Mouse (Mus musculus) midbrain, embryonic 14.5 days (tissue): Measurements from ENCODE around the gene Dtymk. TPM values are rescaled to one million over a fixed set of nuclear protein-coding genes. Genes with fewer than 3 reads are reported as not detected.

Source experiments
- ATAC-seq: fragments of 200-750 bp; cut with Nextera tagmentation; 2 replicates; pipeline ENCODE4 v1.8.0; 2017; ENCODE audit warnings: moderate number of reproducible peaks, moderate library complexity; ENCODE audit not compliant: low FRiP score, low TSS enrichment
- DNase-seq: peaks from one replicate; pipeline ENCODE4 v3.0.0-alpha.2; 2015
- H3K27ac ChIP-seq: fragments of 300-500 bp; sonication (generic); replicated peaks from 2 replicates; pipeline ENCODE4 v1.5.1; 2014; ENCODE audit warnings: mild to moderate bottlenecking, low read depth, low read length, moderate library complexity
- H3K27me3 ChIP-seq: fragments of 300-500 bp; sonication (generic); 2 replicates; pipeline ENCODE4 v1.6.1; 2014; ENCODE audit warnings: low read length, control low read depth, mixed read lengths; ENCODE audit not compliant: control insufficient read depth, insufficient read depth
- H3K36me3 ChIP-seq: fragments of 300-500 bp; sonication (generic); 2 replicates; pipeline ENCODE4 v1.6.1; 2014; ENCODE audit warnings: low read length, control low read depth; ENCODE audit not compliant: control insufficient read depth, insufficient read depth
- H3K4me1 ChIP-seq: fragments of 300-500 bp; sonication (generic); 2 replicates; pipeline ENCODE4 v1.6.1; 2014; ENCODE audit warnings: mild to moderate bottlenecking, antibody characterized with exemption, low read length, control low read depth; ENCODE audit not compliant: control insufficient read depth, insufficient read depth
- H3K4me2 ChIP-seq: fragments of 300-500 bp; sonication (generic); 2 replicates; pipeline ENCODE4 v1.6.1; 2014; ENCODE audit warnings: mild to moderate bottlenecking, low read length, moderate library complexity
- H3K4me3 ChIP-seq: fragments of 300-500 bp; sonication (generic); replicated peaks from 2 replicates; pipeline ENCODE4 v1.5.1; 2014; ENCODE audit warnings: low read depth, low read length
- H3K9ac ChIP-seq: fragments of 300-500 bp; sonication (generic); replicated peaks from 2 replicates; pipeline ENCODE4 v1.6.1; 2014; ENCODE audit warnings: mild to moderate bottlenecking, low read length, moderate library complexity
- H3K9me3 ChIP-seq: fragments of 300-500 bp; sonication (generic); 2 replicates; pipeline ENCODE4 v1.6.1; 2016; ENCODE audit warnings: low read length, control low read depth, mixed read lengths; ENCODE audit not compliant: control insufficient read depth
- WGBS: fragments of 180-500 bp; shearing (Covaris S2); extraction: QIAGEN DNeasy Blood & Tissue Kit; methylation state at CpG from one replicate; pipeline ENCODE4 v1.1.7; 2014; 5-methylcytosine and 5-hydroxymethylcytosine counted together
- polyA plus RNA-seq: library from polyadenylated mRNA; unstranded; fragments of >200 nt; fragmentation: Nextera tagmentation; extraction: Ambion mirVana; gene quantifications from 2 replicates; pipeline ENCODE4 v1.2.1, GENCODE M21; 2014

Dtymk gene
- polyA plus RNA-seq, 1 experiment from 2014 or later, result 144 TPM

DNA sequence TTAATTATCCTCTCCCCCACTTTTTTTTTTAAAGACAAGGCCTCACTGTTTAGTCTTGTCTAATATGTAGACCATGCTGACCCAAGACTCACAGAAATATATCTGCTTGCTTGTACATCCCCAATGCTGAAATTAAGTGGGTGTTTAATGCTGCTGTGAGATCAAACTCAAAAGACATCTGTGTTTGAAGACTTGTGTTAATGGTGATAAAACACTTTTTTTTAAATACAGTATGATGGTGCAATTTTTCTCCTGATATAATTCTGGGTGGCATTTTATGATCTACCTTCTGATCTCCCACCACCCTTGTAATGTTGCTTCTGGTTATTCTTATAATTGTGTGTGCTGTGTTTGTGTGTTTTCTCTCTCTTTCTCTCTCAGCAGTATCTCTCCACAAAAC is 45.6 kb downstream of the Dtymk start:
- Histone ChIP-seq H3K4me3 (no peak overlapping the region), H3K4me1 (peaks cover 14% of the 10 kb centered on the region; the same call in 1 of the 2 replicates), H3K9me3 (no peaks in the 10 kb centered on the region), H3K27me3 (no peaks in the 10 kb centered on the region), H3K36me3 (no peaks in the 10 kb centered on the region), H3K4me2 (peak overlapping the region; percentile 86), H3K9ac (no peak overlapping the region), H3K27ac (no peak overlapping the region)
- DNase-seq (no peak), ATAC-seq (no peak)

- no peaks in the 10 kb centered on the region for H3K27me3 ChIP-seq
- no peak overlapping the region for H3K27ac ChIP-seq
- ATAC-seq (no peak), DNase-seq (no peak)
- no peaks in the 10 kb centered on the region for H3K9me3 ChIP-seq
- peak overlapping the region; percentile 86 for H3K9ac ChIP-seq
- 32% methylated on average over 7 of the region's 7 CpGs for WGBS
- H3K4me1 ChIP-seq, result peaks cover 14% of the 10 kb centered on the region; the same call in 1 of the 2 replicates
- H3K36me3 ChIP-seq, result peaks cover under 1% of the 10 kb centered on the region; the same call in 1 of the 2 replicates
- peak overlapping the region; percentile 96 for H3K4me3 ChIP-seq
- peak overlapping the region; percentile 86 for H3K4me2 ChIP-seq
Observed at GRCm38 (mm10) chr1:93755618-93756017, 46.1 kb downstream of the Dtymk start.

GRCm38 (mm10) chr1:93755291-93755610 is 46.5 kb downstream of the Dtymk start:
- Histone ChIP-seq H3K4me2 (peak overlapping the region; percentile 86), H3K4me3 (peak overlapping the region; percentile 96), H3K9ac (peak overlapping the region; percentile 86), H3K9me3 (no peaks in the 10 kb centered on the region), H3K36me3 (peaks cover 4% of the 10 kb centered on the region; the same call in 1 of the 2 replicates), H3K27me3 (no peaks in the 10 kb centered on the region), H3K4me1 (peaks cover 14% of the 10 kb centered on the region; the same call in 1 of the 2 replicates), H3K27ac (peak overlapping the region; percentile 89)
- no peak for ATAC-seq
- no peak for DNase-seq
- 2% methylated on average over 13 of the region's 13 CpGs for WGBS

DNA sequence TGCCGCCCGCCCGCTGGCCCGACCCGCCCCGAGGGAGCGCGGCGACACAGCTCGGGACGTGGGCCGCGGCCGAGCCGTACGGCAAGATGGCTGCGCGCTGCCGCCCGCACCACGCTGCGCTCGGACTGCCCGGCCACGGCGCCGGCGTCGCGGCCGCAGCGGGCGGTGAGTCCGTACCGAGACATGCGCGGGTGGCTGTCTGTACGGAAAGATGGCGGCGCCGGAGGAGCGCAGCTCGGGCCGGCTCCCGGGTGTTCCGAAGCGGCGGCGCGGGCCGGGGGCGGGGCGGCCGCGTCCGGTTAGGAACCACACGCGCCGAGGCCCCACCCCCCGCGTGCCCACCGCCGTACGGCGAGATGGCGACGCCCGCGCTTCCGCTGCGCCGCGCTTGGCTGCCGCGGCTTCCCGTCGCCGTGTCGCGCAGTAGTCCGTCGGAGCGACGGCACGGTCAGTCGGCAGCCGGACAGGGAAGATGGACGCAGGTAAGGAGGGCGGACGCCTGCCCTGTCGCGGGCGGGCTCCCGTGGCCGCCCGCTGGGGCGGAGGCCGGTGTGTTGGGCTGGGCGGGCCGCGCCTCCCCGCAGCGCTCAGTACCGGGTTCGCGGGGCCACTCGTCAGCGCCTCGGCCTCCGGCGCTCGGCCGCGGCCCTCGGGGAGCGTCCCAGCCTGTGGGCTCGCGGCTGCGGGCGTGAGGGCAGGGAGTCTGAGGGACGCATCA is 47.0 kb downstream of the Dtymk start, which contains the start of gene Thap4:
Gene Thap4 (minus strand): TSS at position 292 of the 718 bp plus-strand sequence.
- Histone ChIP-seq H3K27me3 (no peaks in the 10 kb centered on the region), H3K4me3 (peak within 1 kb of the TSS; percentile 96), H3K4me2 (peak within 1 kb of the TSS; percentile 86), H3K9me3 (no peaks in the 10 kb centered on the region), H3K4me1 (peaks cover 14% of the 10 kb centered on the region; the same call in 1 of the 2 replicates), H3K27ac (peak within 1 kb of the TSS; percentile 89), H3K9ac (peak within 1 kb of the TSS; percentile 86), H3K36me3 (peaks cover 9% of the 10 kb centered on the region)
- WGBS, result under 1% methylated on average over 115 of the region's 121 CpGs
- DNase-seq (peak; percentile 97), ATAC-seq (peak; percentile 95)

DNA sequence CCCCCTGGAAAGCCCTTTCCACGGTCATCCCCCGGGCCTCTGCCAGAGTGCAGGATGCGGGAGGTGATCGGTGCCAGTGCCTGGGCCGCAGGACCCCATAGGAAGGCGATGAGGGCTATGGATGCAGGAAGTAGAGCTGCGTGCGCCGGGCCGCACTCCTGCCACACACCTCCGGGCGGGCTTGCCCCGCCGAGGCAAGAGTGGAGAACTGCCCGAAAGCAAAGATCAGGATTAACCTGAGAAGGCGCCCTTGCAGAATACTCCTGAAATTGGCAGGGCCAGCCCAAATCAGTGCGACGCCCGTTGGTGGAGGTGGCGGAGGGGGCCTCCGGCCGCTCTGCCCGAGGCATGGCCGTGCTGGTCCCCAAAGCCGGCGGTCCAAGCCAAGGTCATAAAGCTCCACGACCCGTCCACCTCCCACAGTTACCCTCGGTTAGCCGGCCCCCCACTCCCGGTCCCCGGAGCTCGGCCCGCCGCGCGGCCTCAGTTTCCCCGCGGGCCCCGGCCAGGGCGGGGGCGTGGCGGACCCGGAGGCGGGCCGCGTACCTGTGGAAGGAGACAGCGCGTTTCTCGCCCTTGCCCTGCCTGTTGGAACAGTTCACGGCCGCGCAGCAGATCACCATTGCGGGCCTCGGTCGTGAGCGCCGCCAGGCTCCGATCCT is 47.7 kb downstream of the Dtymk start:
- Histone ChIP-seq H3K4me2 (peak overlapping the region; percentile 86), H3K36me3 (peaks cover 16% of the 10 kb centered on the region), H3K27ac (peak overlapping the region; percentile 89), H3K9me3 (no peaks in the 10 kb centered on the region), H3K9ac (peak overlapping the region; percentile 86), H3K27me3 (no peaks in the 10 kb centered on the region), H3K4me3 (peak overlapping the region; percentile 96), H3K4me1 (peaks cover 14% of the 10 kb centered on the region; the same call in 1 of the 2 replicates)
- under 1% methylated on average over 58 of the region's 59 CpGs for WGBS
- DNase-seq (peak; percentile 61), ATAC-seq (peak; percentile 2)

- no peaks in the 10 kb centered on the region for H3K9me3 ChIP-seq
- no peak within 1 kb of the TSS for H3K27ac ChIP-seq
- no peaks in the 10 kb centered on the region for H3K27me3 ChIP-seq
- H3K36me3 ChIP-seq, result peaks cover 26% of the 10 kb centered on the region
- H3K9ac ChIP-seq, result no peak within 1 kb of the TSS
- no peak within 1 kb of the TSS for H3K4me2 ChIP-seq
- WGBS, result 82% methylated on average over 6 of the region's 6 CpGs
- peaks cover 13% of the 10 kb centered on the region; the same call in 1 of the 2 replicates for H3K4me1 ChIP-seq
- DNase-seq (no peak), ATAC-seq (no peak)
- no peak within 1 kb of the TSS for H3K4me3 ChIP-seq
Observed at GRCm38 (mm10) chr1:93751290-93751689, 50.4 kb downstream of the Dtymk start, which contains the start of gene Atg4b. Gene Atg4b, plus strand, starts transcription at chr1:93751500.

GRCm38 (mm10) chr1:93748539-93748938 is 53.2 kb downstream of the Dtymk start:
- Histone ChIP-seq H3K9ac (no peak overlapping the region), H3K27ac (no peak overlapping the region), H3K27me3 (no peaks in the 10 kb centered on the region), H3K36me3 (peaks cover 26% of the 10 kb centered on the region), H3K4me1 (peaks cover 4% of the 10 kb centered on the region; the same call in 1 of the 2 replicates), H3K9me3 (no peaks in the 10 kb centered on the region), H3K4me3 (no peak overlapping the region), H3K4me2 (no peak overlapping the region)
- WGBS, result 97% methylated on average over 1 of the region's 1 CpGs
- no peak for ATAC-seq
- no peak for DNase-seq

- H3K4me3 ChIP-seq, result no peak overlapping the region
- WGBS, result 96% methylated on average over 5 of the region's 5 CpGs
- no peaks in the 10 kb centered on the region for H3K27me3 ChIP-seq
- H3K36me3 ChIP-seq, result peaks cover 26% of the 10 kb centered on the region
- H3K9me3 ChIP-seq, result no peaks in the 10 kb centered on the region
- no peak overlapping the region for H3K9ac ChIP-seq
- no peak overlapping the region for H3K27ac ChIP-seq
- no peak overlapping the region for H3K4me2 ChIP-seq
- no peaks in the 10 kb centered on the region for H3K4me1 ChIP-seq
- ATAC-seq, result no peak
- DNase-seq, result no peak
Observed at GRCm38 (mm10) chr1:93746179-93746578, 55.6 kb downstream of the Dtymk start.
